Mouse (Mus musculus) Muller cell, postnatal 12 days (primary cell): ENCODE data around the gene Kbtbd3.

Experiments
- DNase-seq: peaks from one replicate; pipeline ENCODE4 v3.0.0-alpha.2; 2015; ENCODE audit errors: inconsistent ontology term

Gene Kbtbd3

GRCm38 (mm10) chr9:4309351-4310085, at the start of gene Kbtbd3, which contains the start of gene Aasdhppt:
Kbtbd3 (plus strand) TSS chr9:4309833.
Aasdhppt (minus strand) TSS chr9:4309471.
- peak; percentile 100 for DNase-seq

- peak; percentile 44 for DNase-seq
These were observed 49.5 kb upstream of the Kbtbd3 start for GRCm38 (mm10) chr9:4259841-4260745.

- no peak for DNase-seq
These were observed 48.9 kb upstream of the Kbtbd3 start for GRCm38 (mm10) chr9:4260746-4261090.

- DNase-seq: no peak
These were observed 42.8 kb upstream of the Kbtbd3 start for GRCm38 (mm10) chr9:4266881-4267280.

- no peak for DNase-seq
These were observed 25.8 kb upstream of the Kbtbd3 start for GRCm38 (mm10) chr9:4283850-4284249.

GRCm38 (mm10) chr9:4300466-4300865, 9.2 kb upstream of the Kbtbd3 start:
- DNase-seq: no peak

- DNase-seq: no peak
These were observed 4.8 kb upstream of the Kbtbd3 start for GRCm38 (mm10) chr9:4304867-4305266.

GRCm38 (mm10) chr9:4308628-4309350, 844 bp upstream of the Kbtbd3 start:
- no peak for DNase-seq

GRCm38 (mm10) chr9:4310706-4311105, 1.1 kb downstream of the Kbtbd3 start:
- peak; percentile 9 for DNase-seq

- DNase-seq: no peak
These were observed 1.5 kb downstream of the Kbtbd3 start for GRCm38 (mm10) chr9:4311162-4311561.

- DNase-seq: no peak
These were observed 4.3 kb downstream of the Kbtbd3 start for GRCm38 (mm10) chr9:4313946-4314345.

- peak; percentile 85 for DNase-seq
These were observed 6.1 kb downstream of the Kbtbd3 start for GRCm38 (mm10) chr9:4315746-4316145.

GRCm38 (mm10) chr9:4318939-4319721, 9.5 kb downstream of the Kbtbd3 start:
- DNase-seq: no peak

- no peak for DNase-seq
These were observed 43.5 kb downstream of the Kbtbd3 start for GRCm38 (mm10) chr9:4353163-4353562.

- peak; percentile 98 for DNase-seq
These were observed 66.4 kb downstream of the Kbtbd3 start, which contains the start of gene Msantd4 for GRCm38 (mm10) chr9:4375828-4376639. Msantd4 (plus strand) TSS chr9:4376562.

- DNase-seq: no peak
These were observed 67.0 kb downstream of the Kbtbd3 start for GRCm38 (mm10) chr9:4376640-4377120.
